Mouse (Mus musculus) induced T-regulatory cell, adult 2 months (primary cell): ENCODE data around the gene Lca5l.

Experiments
- DNase-seq: peaks from one replicate; pipeline ENCODE4 v3.0.0-alpha.2; 2012; ENCODE audit warnings: low read depth

Gene Lca5l

GRCm38 (mm10) chr16:96114729-96115128, 77.3 kb downstream of the Lca5l start:
- peak; percentile 30 for DNase-seq

- DNase-seq: no peak
Measured at GRCm38 (mm10) chr16:96112769-96113168, 79.3 kb downstream of the Lca5l start.

GRCm38 (mm10) chr16:96110655-96111345, 81.3 kb downstream of the Lca5l start:
- no peak for DNase-seq

- no peak for DNase-seq
Measured at GRCm38 (mm10) chr16:96109673-96110072, 82.4 kb downstream of the Lca5l start.
